Mouse (Mus musculus) mouse embryonic stem cell (cell line): Measurements from ENCODE around the gene Hdac7.

Experiments used
- in situ Hi-C, 2 experiments: fragments of 300-500 bp; cut with MboI; formaldehyde crosslinking; loops; 1 replicate in 1 of 2; 3 replicates in 1 of 2; pipeline ENCODE4 v1.14.3; 2019 to 2020; ENCODE audit warnings: low sequenced_read_pairs in 2 of 2, low pct_unique_long_range_greater_than_20kb in 1 of 2, mixed read lengths in 1 of 2; ENCODE audit not compliant: unreplicated experiment in 1 of 2

The Hdac7 gene

GRCm38 (mm10) chr15:97844037-97845034 lies at the start of gene Hdac7:
Hdac7 (minus strand) TSS chr15:97844502.
- in situ Hi-C loops, result no loop called here

GRCm38 (mm10) chr15:97892506-97892905 lies 48.2 kb upstream of the Hdac7 start:
- in situ Hi-C loops, result no loop called here

GRCm38 (mm10) chr15:97890450-97890849 lies 46.1 kb upstream of the Hdac7 start:
- in situ Hi-C loops, result no loop called here

GRCm38 (mm10) chr15:97890017-97890416 lies 45.7 kb upstream of the Hdac7 start:
- in situ Hi-C loops, result no loop called here

- in situ Hi-C loops, result no loop called here
These were observed 43.3 kb upstream of the Hdac7 start for GRCm38 (mm10) chr15:97887541-97888016.

- in situ Hi-C loops, result no loop called here
These were observed 37.1 kb upstream of the Hdac7 start for GRCm38 (mm10) chr15:97881423-97881822.

GRCm38 (mm10) chr15:97880441-97880840 lies 36.1 kb upstream of the Hdac7 start:
- in situ Hi-C loops, result no loop called here

- in situ Hi-C loops, result no loop called here
These were observed 34.5 kb upstream of the Hdac7 start for GRCm38 (mm10) chr15:97878696-97879328.

GRCm38 (mm10) chr15:97875784-97876183 lies 31.5 kb upstream of the Hdac7 start:
- in situ Hi-C loops, result no loop called here

- in situ Hi-C loops, result loop anchor here in 1 of 2 experiments (25.0 kb wide), 1 partner anchor 289 kb away; the partner anchor contains the start of genes Asb8 and Ccdc184
These were observed 29.4 kb upstream of the Hdac7 start for GRCm38 (mm10) chr15:97873717-97874116.

- in situ Hi-C loops, result loop anchor here in 1 of 2 experiments (25.0 kb wide), 1 partner anchor 290 kb away; the partner anchor contains the start of genes Asb8 and Ccdc184
These were observed 27.9 kb upstream of the Hdac7 start for GRCm38 (mm10) chr15:97872161-97872560.

GRCm38 (mm10) chr15:97871055-97872030 lies 27.0 kb upstream of the Hdac7 start:
- in situ Hi-C loops, result loop anchor here in 1 of 2 experiments (25.0 kb wide), 1 partner anchor 291 kb away; the partner anchor contains the start of genes Asb8 and Ccdc184

- in situ Hi-C loops, result loop anchor here in 1 of 2 experiments (25.0 kb wide), 1 partner anchor 292 kb away; the partner anchor contains the start of genes Asb8 and Ccdc184
These were observed 25.8 kb upstream of the Hdac7 start for GRCm38 (mm10) chr15:97870116-97870515.

- in situ Hi-C loops, result loop anchor here in 1 of 2 experiments (5.0 to 25.0 kb wide), 2 partner anchors 78 to 293 kb away; partner anchors contain the start of genes Asb8 and Ccdc184
These were observed 24.7 kb upstream of the Hdac7 start for GRCm38 (mm10) chr15:97868985-97869384.

GRCm38 (mm10) chr15:97865988-97866387 lies 21.7 kb upstream of the Hdac7 start:
- in situ Hi-C loops, result loop anchor here in 1 of 2 experiments (5.0 to 25.0 kb wide), 2 partner anchors 81 to 296 kb away; partner anchors contain the start of genes Asb8 and Ccdc184

GRCm38 (mm10) chr15:97865175-97865574 lies 20.9 kb upstream of the Hdac7 start:
- in situ Hi-C loops, result loop anchor here in 1 of 2 experiments (5.0 to 25.0 kb wide), 2 partner anchors 82 to 297 kb away; partner anchors contain the start of genes Asb8 and Ccdc184

- in situ Hi-C loops, result loop anchor here in 1 of 2 experiments (5.0 to 25.0 kb wide), 2 partner anchors 83 to 298 kb away; partner anchors contain the start of genes Asb8 and Ccdc184
These were observed 20.2 kb upstream of the Hdac7 start for GRCm38 (mm10) chr15:97864361-97865045.
